Mouse (Mus musculus): Measurements from ENCODE around the gene Fam13c.

GRCm38 (mm10) chr10:70429341-70429740, 10.9 kb upstream of the Fam13c start:
- TF ChIP-seq CTCF (IDR thresholded peaks at IDR 0.05; ENCODE audit: extremely low read depth, insufficient read length, insufficient replicate concordance, low read depth, low read length) (no peak), POLR2A (IDR thresholded peaks at IDR 0.05; ENCODE audit: low read depth, low read length) (no peak)
